Mouse (Mus musculus) brain, embryonic 14.5 days (tissue): ENCODE measurements around the gene Selenon.

Source experiments
- CTCF ChIP-seq: fragments of 200-500 bp; IDR thresholded peaks from 2 replicates; pipeline ENCODE4 v1.5.1; 2012; ENCODE audit warnings: inconsistent platforms, mild to moderate bottlenecking, moderate library complexity, borderline replicate concordance; ENCODE audit not compliant: insufficient read depth, insufficient read length; ENCODE audit errors: extremely low read depth
- POLR2A ChIP-seq: fragments of 200-500 bp; IDR thresholded peaks from 2 replicates; pipeline ENCODE4 v1.6.1; 2012; ENCODE audit warnings: mild to moderate bottlenecking, inconsistent platforms, borderline replicate concordance; ENCODE audit not compliant: poor library complexity, insufficient read depth, insufficient read length, severe bottlenecking; ENCODE audit errors: extremely low read depth

DNA sequence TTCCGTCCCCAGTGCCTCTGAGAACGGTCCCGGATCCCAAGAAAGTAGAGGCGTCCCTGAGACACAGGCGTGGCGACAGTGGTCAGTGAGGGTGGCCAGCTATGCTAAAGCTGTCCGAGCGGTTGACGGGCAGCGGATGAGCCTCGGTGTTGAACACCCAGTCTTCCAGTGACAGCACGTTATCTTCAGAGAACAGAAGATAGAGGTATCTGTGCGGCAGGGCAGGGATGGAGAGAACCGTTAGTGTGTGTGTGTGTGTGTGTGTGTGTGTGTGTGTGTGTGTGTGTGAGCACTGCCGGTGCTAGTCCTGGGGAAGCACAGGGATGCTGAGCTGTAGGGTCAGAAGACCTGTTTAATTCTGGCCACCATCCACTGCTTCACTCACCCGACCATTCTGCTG lies 11.7 kb upstream of the Selenon start:
- TF ChIP-seq CTCF = no peak
- no peak for TF ChIP-seq POLR2A
